Mouse (Mus musculus) hindbrain, embryonic 12.5 days (tissue): ENCODE results near the gene Ldhc. TPM values are rescaled to one million over a fixed set of nuclear protein-coding genes. Genes with fewer than 3 reads are reported as not detected.

ENCODE experiments used
- polyA plus RNA-seq: library from polyadenylated mRNA; unstranded; fragments of >200 nt; fragmentation: Nextera tagmentation; extraction: Ambion mirVana; gene quantifications from 2 replicates; pipeline ENCODE4 v1.2.1, GENCODE M21; 2016

The Ldhc gene
- polyA plus RNA-seq, 1 experiment from 2014 or later, result not detected

Other genes with a start within 250 kb of the Ldhc start
- gene Sergef, start 221.4 kb upstream of the Ldhc start, polyA plus RNA-seq, result 18.9 and 20.3 TPM in 2 replicates
- 0.12 and 0.83 TPM in 2 replicates for gene Tph1, start 188.7 kb upstream of the Ldhc start, polyA plus RNA-seq
- 27.2 and 28.4 TPM in 2 replicates for gene Saal1, start 150.5 kb upstream of the Ldhc start, polyA plus RNA-seq
- 0.09 TPM in 1 of 2 replicates, not detected in the other for gene Saa3, start 145.5 kb upstream of the Ldhc start, polyA plus RNA-seq
- gene Saa4, start 128.6 kb upstream of the Ldhc start, polyA plus RNA-seq, result not detected in 2 replicates
- 0.37 TPM in 1 of 2 replicates, not detected in the other for gene Saa1, start 118.2 kb upstream of the Ldhc start, polyA plus RNA-seq
- not detected in 2 replicates for gene Saa2, start 109.4 kb upstream of the Ldhc start, polyA plus RNA-seq
- gene Hps5, start 65.1 kb upstream of the Ldhc start, polyA plus RNA-seq, result 23.7 and 28.9 TPM in 2 replicates
- 47.8 and 50.5 TPM in 2 replicates for gene Gtf2h1, start 65.1 kb upstream of the Ldhc start, polyA plus RNA-seq
- gene Ldha, start 19.7 kb upstream of the Ldhc start, polyA plus RNA-seq, result 855 and 900 TPM in 2 replicates
- gene Tsg101, start 58.8 kb downstream of the Ldhc start, polyA plus RNA-seq, result 310 and 346 TPM in 2 replicates
- gene Uevld, start 97.3 kb downstream of the Ldhc start, polyA plus RNA-seq, result 8.9 and 9.5 TPM in 2 replicates
- gene Gm9999, start 122.4 kb downstream of the Ldhc start, polyA plus RNA-seq, result not detected in 2 replicates
- gene Spty2d1, start 147.2 kb downstream of the Ldhc start, polyA plus RNA-seq, result 14.7 and 16.1 TPM in 2 replicates
- gene Tmem86a, start 189.4 kb downstream of the Ldhc start, polyA plus RNA-seq, result 19.2 and 20.2 TPM in 2 replicates